Mouse (Mus musculus): ENCODE data around the gene Gm48551. TPM values are rescaled to one million over a fixed set of nuclear protein-coding genes. Genes with fewer than 3 reads are reported as not detected.

Gm48551 gene
- 1 to 10 TPM; 4.4 to 6.1 TPM for total RNA-seq (2021)
- long read RNA-seq, experiment 1, partial matches to known transcripts: 0 of 19 reads
- long read RNA-seq, experiment 1, other reads (novel, unspliced or antisense): 18 of 19 reads
- long read RNA-seq, experiment 2, partial matches to known transcripts: 1 of 14 reads
- long read RNA-seq, experiment 2, other reads (novel, unspliced or antisense): 12 of 14 reads

- TF ChIP-seq CTCF (conservative IDR thresholded peaks at IDR 0.05): peak; percentile 28; the same call in 1 of the 2 replicates
- Histone ChIP-seq H3K4me3 (peak within 1 kb of the TSS; percentile 73), H3K27ac (peak within 1 kb of the TSS; percentile 98)
- DNase-seq (ENCODE audit: low spot score in 2 of 2): peak; percentile 97 to 99
Measured at GRCm38 (mm10) chr10:81383802-81384604, at the start of gene Gm48551, which contains the start of gene Dohh. Gene Gm48551, plus strand, starts transcription at chr10:81384466. Gene Dohh, plus strand, starts transcription at chr10:81384428.

- H3K4me3 ChIP-seq: no peak overlapping the region
- DNase-seq (ENCODE audit: low spot score in 2 of 2): no peak
- no peak for TF ChIP-seq CTCF (conservative IDR thresholded peaks at IDR 0.05)
- H3K27ac ChIP-seq: no peak overlapping the region
Measured at GRCm38 (mm10) chr10:81335393-81336340, 48.6 kb upstream of the Gm48551 start.

GRCm38 (mm10) chr10:81336558-81336957 lies 47.7 kb upstream of the Gm48551 start:
- TF ChIP-seq CTCF (conservative IDR thresholded peaks at IDR 0.05): no peak
- Histone ChIP-seq H3K4me3 (no peak overlapping the region), H3K27ac (no peak overlapping the region)
- no peak for DNase-seq (ENCODE audit: low spot score in 2 of 2)

GRCm38 (mm10) chr10:81340551-81341332 lies 43.5 kb upstream of the Gm48551 start:
- Histone ChIP-seq H3K4me3 (no peak overlapping the region), H3K27ac (no peak overlapping the region)
- no peak for TF ChIP-seq CTCF (conservative IDR thresholded peaks at IDR 0.05)
- DNase-seq (ENCODE audit: low spot score in 2 of 2): no peak

GRCm38 (mm10) chr10:81341333-81341949 lies 42.8 kb upstream of the Gm48551 start:
- DNase-seq (ENCODE audit: low spot score in 2 of 2): peak in 1 of 2 experiments; percentile 68
- H3K4me3 ChIP-seq: no peak overlapping the region
- no peak overlapping the region for H3K27ac ChIP-seq
- TF ChIP-seq CTCF (conservative IDR thresholded peaks at IDR 0.05): peak; percentile 92

GRCm38 (mm10) chr10:81342686-81343505 lies 41.4 kb upstream of the Gm48551 start, which contains the start of gene Gipc3:
Gene Gipc3, minus strand, starts transcription at chr10:81343266.
- H3K4me3 ChIP-seq: peak within 1 kb of the TSS; percentile 49
- TF ChIP-seq CTCF (conservative IDR thresholded peaks at IDR 0.05): no peak
- H3K27ac ChIP-seq: peak within 1 kb of the TSS; percentile 37; the same call in 1 of the 2 replicates
- DNase-seq (ENCODE audit: low spot score in 2 of 2): no peak

- TF ChIP-seq CTCF (conservative IDR thresholded peaks at IDR 0.05): peak; percentile 65
- no peak for DNase-seq (ENCODE audit: low spot score in 2 of 2)
- Histone ChIP-seq H3K4me3 (no peak overlapping the region), H3K27ac (no peak overlapping the region)
Measured at GRCm38 (mm10) chr10:81344421-81345161, 39.7 kb upstream of the Gm48551 start.

- H3K27ac ChIP-seq: no peak overlapping the region
- DNase-seq (ENCODE audit: low spot score in 2 of 2): no peak
- TF ChIP-seq CTCF (conservative IDR thresholded peaks at IDR 0.05): no peak
- H3K4me3 ChIP-seq: no peak overlapping the region
Measured at GRCm38 (mm10) chr10:81345162-81345534, 39.1 kb upstream of the Gm48551 start.

GRCm38 (mm10) chr10:81346453-81347067 lies 37.7 kb upstream of the Gm48551 start:
- TF ChIP-seq CTCF (conservative IDR thresholded peaks at IDR 0.05): peak; percentile 60
- DNase-seq (ENCODE audit: low spot score in 2 of 2): peak in 1 of 2 experiments; percentile 47
- Histone ChIP-seq H3K27ac (no peak overlapping the region), H3K4me3 (no peak overlapping the region)

GRCm38 (mm10) chr10:81349146-81349545 lies 35.1 kb upstream of the Gm48551 start:
- TF ChIP-seq CTCF (conservative IDR thresholded peaks at IDR 0.05): no peak
- H3K4me3 ChIP-seq: peak overlapping the region; percentile 84; the same call in 1 of the 2 replicates
- H3K27ac ChIP-seq: no peak overlapping the region
- no peak for DNase-seq (ENCODE audit: low spot score in 2 of 2)
